Comparison of ENCODE assay signal across 21 mouse cellular contexts in genomic region chr5:45590094-45590493, GRCm38 (mm10). TPM values are rescaled to one million over a fixed set of nuclear protein-coding genes. Genes with fewer than 3 reads are reported as not detected.
DNase-seq lines count a peak whose midpoint lies in the region; TF ChIP-seq lines count a peak whose summit lies in the region.
"Had no signal": no experiment of that assay in that cellular context is flagged by ENCODE, and none has a peak within 500 bp of the region (broad histone marks: within the 10 kb centered on the region; RNA-seq: fewer than 3 reads in every experiment).

No protein-coding gene starts in this region.

- no peak for TF ChIP-seq CTCF in olfactory bulb, adult 2 months (IDR thresholded peaks at IDR 0.05; ENCODE audit: insufficient read depth, low read depth, low read length)

- peak; percentile 13 to 32 for DNase-seq in left cerebral cortex, adult 8-10 months (ENCODE audit: low spot score in 2 of 2)
- DNase-seq in left cerebral cortex, postnatal 10 days (ENCODE audit: extremely low spot score in 1 of 2, low spot score in 2 of 2) = no peak
- DNase-seq in right cerebral cortex, adult 18-20 months = peak; percentile 51
- no peak for DNase-seq in right cerebral cortex, postnatal 4 days
- DNase-seq in B cell, adult 2 months = no peak
- DNase-seq: adrenal gland, adult 8-10 months; adrenal gland, postnatal 36 days; cerebellum, adult 11 months; cerebellum, adult 8-10 months; cerebellum, postnatal 14 days; embryo, embryonic 11 days; gastrocnemius, adult 2 months; gastrocnemius, postnatal 25 days had no signal

- no peaks in the 10 kb centered on the region for H3K4me1 ChIP-seq in olfactory bulb, adult 2 months (ENCODE audit: control insufficient read depth, insufficient read depth, low read length)
- H3K4me1 ChIP-seq: embryonic facial prominence, embryonic 15.5 days; heart, embryonic 12.5 days; hindbrain, embryonic 10.5 days had no signal

- H3K4me3 ChIP-seq in olfactory bulb, adult 2 months (ENCODE audit: insufficient read depth, low read depth, low read length) = no peak overlapping the region
- H3K4me3 ChIP-seq: embryonic facial prominence, embryonic 15.5 days; gastrocnemius, adult 2 months; heart, embryonic 12.5 days; hindbrain, embryonic 10.5 days had no signal

- peak overlapping the region; percentile 66; the same call in 1 of the 2 replicates for H3K27ac ChIP-seq in olfactory bulb, adult 2 months (ENCODE audit: insufficient read depth, low read depth, low read length)
- H3K27ac ChIP-seq: embryonic facial prominence, embryonic 15.5 days; gastrocnemius, adult 2 months; hindbrain, embryonic 10.5 days; hindbrain, embryonic 14.5 days had no signal

- no peak for TF ChIP-seq POLR2A in olfactory bulb, adult 2 months (IDR thresholded peaks at IDR 0.05; ENCODE audit: insufficient read depth, low read depth, low read length)

- 63% methylated on average over 4 of the region's 4 CpGs for WGBS in olfactory bulb, adult 2 months

- intact Hi-C loops in left cerebral cortex, postnatal 10 days (cut with DNase I) = no loop called here

RNA-seq across cellular contexts. Expression of gene Fam184b, which starts 49.3 kb away (rescaled TPM):
- total RNA-seq in left cerebral cortex, adult 8-10 months (2022) = 10 to 100 TPM; 10.2 to 12.9 (median 11.5) TPM
- total RNA-seq in left cerebral cortex, postnatal 10 days (2021) = 10 to 100 TPM; 20.2 to 22.0 TPM
- not detected in 2 replicates for polyA plus RNA-seq in olfactory bulb, adult 2 months (2012; ENCODE audit: insufficient read depth, insufficient read length, low replicate concordance, missing spikeins)
- total RNA-seq: common myeloid progenitor, adult 5-6 weeks; granulocyte monocyte progenitor cell, adult 5-6 weeks had no signal
- polyA plus RNA-seq: G1E had no signal

Comparison
In these comparisons a context has a peak if more than half of its experiments do, and no peak if none do; other contexts are left out.
1. DNase-seq: peak in left cerebral cortex, adult 8-10 months (2 of 2) and right cerebral cortex, adult 18-20 months (single experiment); none in left cerebral cortex, postnatal 10 days (0 of 2), right cerebral cortex, postnatal 4 days (single experiment) and B cell, adult 2 months (0 of 2).